Mouse (Mus musculus) lung, embryonic 16.5 days (tissue): ENCODE data around the gene Gpam. TPM values are rescaled to one million over a fixed set of nuclear protein-coding genes. Genes with fewer than 3 reads are reported as not detected.
"Not testable (repeated sequence)": the region's sequence is repeated elsewhere in the genome, so short reads cannot be mapped to it uniquely, and the experiment has no call there.

ENCODE experiments used
- ATAC-seq: fragments of 200-750 bp; cut with Nextera tagmentation; 2 replicates; pipeline ENCODE4 v1.8.0; 2017; ENCODE audit warnings: low read depth, mild to moderate bottlenecking, moderate library complexity
- H3K27ac ChIP-seq: fragments of 300-500 bp; sonication (generic); 2 replicates; pipeline ENCODE4 v1.5.1; 2014; ENCODE audit warnings: mild to moderate bottlenecking, control low read depth, low read length
- H3K27me3 ChIP-seq: fragments of 300-500 bp; sonication (generic); 2 replicates; pipeline ENCODE4 v1.6.1; 2014; ENCODE audit warnings: low read depth, low read length, mixed read lengths; ENCODE audit not compliant: control insufficient read depth, insufficient read depth
- H3K36me3 ChIP-seq: fragments of 300-500 bp; sonication (generic); 2 replicates; pipeline ENCODE4 v1.6.1; 2014; ENCODE audit warnings: low read length; ENCODE audit not compliant: control insufficient read depth, insufficient read depth
- H3K4me1 ChIP-seq: fragments of 300-500 bp; sonication (generic); replicated peaks from 2 replicates; pipeline ENCODE4 v1.6.1; 2014; ENCODE audit warnings: low read length, mixed read lengths; ENCODE audit not compliant: control insufficient read depth, insufficient read depth
- H3K4me2 ChIP-seq: fragments of 300-500 bp; sonication (generic); 2 replicates; pipeline ENCODE4 v1.6.1; 2014; ENCODE audit warnings: low read depth, low read length, control low read depth
- H3K4me3 ChIP-seq: fragments of 300-500 bp; sonication (generic); 2 replicates; pipeline ENCODE4 v1.5.1; 2014; ENCODE audit warnings: mild to moderate bottlenecking, low read length, control low read depth
- H3K9ac ChIP-seq: fragments of 300-500 bp; sonication (generic); 2 replicates; pipeline ENCODE4 v1.6.1; 2014; ENCODE audit warnings: low read length, control low read depth
- H3K9me3 ChIP-seq: fragments of 300-500 bp; sonication (generic); 2 replicates; pipeline ENCODE4 v1.6.1; 2016; ENCODE audit warnings: low read length; ENCODE audit not compliant: control insufficient read depth
- WGBS: fragments of 180-500 bp; shearing (Covaris S2); extraction: QIAGEN DNeasy Blood & Tissue Kit; methylation state at CpG from one replicate; pipeline ENCODE4 v1.1.7; 2014; 5-methylcytosine and 5-hydroxymethylcytosine counted together
- polyA plus RNA-seq: library from polyadenylated mRNA; unstranded; fragments of >200 nt; fragmentation: Nextera tagmentation; extraction: Ambion mirVana; gene quantifications from 2 replicates; pipeline ENCODE4 v1.2.1, GENCODE M21; 2015

Gpam gene
- polyA plus RNA-seq, 1 experiment from 2014 or later = 37.7 TPM

DNA sequence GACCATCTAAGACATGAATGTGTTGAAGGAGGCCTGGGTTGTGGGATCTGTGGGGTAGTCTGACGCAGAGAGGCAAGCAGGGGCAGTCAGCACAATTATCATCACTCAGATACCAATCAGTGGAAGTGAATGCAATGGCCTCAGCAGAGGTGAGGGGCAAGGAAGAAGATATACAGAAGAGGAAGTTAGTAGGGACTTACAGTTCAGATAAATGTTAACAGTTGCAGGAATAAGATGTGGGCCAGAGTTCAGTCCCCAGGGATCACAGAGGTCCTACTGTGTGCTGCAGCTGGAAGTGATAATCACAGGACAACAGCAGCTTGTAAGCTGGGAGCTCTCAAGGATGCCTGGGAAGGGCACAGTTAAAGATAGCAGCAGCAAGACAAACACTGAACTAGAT lies 37.1 kb upstream of the Gpam start:
- Histone ChIP-seq H3K4me3 (no peak overlapping the region), H3K4me2 (no peak overlapping the region), H3K4me1 (peaks cover 16% of the 10 kb centered on the region), H3K9ac (no peak overlapping the region), H3K36me3 (no peaks in the 10 kb centered on the region), H3K27me3 (no peaks in the 10 kb centered on the region), H3K27ac (no peak overlapping the region), H3K9me3 (no peaks in the 10 kb centered on the region)
- no peak for ATAC-seq
- 81% methylated on average over 1 of the region's 1 CpGs for WGBS

DNA sequence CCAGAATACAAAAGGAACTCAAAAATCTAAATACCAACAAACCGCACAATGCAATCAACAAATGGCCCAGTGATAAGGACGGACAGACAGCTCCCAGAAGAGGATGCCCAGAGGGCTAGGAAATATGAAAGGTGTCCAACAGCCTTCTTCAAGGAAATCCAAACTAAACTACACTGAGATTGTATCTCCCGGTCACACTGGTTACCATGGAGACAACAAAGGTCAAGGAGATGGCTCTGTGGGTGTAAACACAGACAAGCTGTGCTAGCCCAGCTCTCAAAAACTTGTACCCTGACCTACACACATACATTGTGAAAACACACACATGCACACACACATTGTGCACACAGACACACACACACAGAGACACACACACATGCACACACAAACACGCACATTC lies 35.2 kb upstream of the Gpam start:
- WGBS = 55% methylated on average over 4 of the region's 4 CpGs
- no peak overlapping the region for H3K9ac ChIP-seq
- no peaks in the 10 kb centered on the region for H3K27me3 ChIP-seq
- no peak overlapping the region for H3K4me2 ChIP-seq
- H3K4me1 ChIP-seq = peaks cover 4% of the 10 kb centered on the region; the same call in 1 of the 2 replicates
- no peaks in the 10 kb centered on the region for H3K36me3 ChIP-seq
- H3K9me3 ChIP-seq = no peaks in the 10 kb centered on the region
- no peak for ATAC-seq
- H3K27ac ChIP-seq = no peak overlapping the region
- H3K4me3 ChIP-seq = no peak overlapping the region

DNA sequence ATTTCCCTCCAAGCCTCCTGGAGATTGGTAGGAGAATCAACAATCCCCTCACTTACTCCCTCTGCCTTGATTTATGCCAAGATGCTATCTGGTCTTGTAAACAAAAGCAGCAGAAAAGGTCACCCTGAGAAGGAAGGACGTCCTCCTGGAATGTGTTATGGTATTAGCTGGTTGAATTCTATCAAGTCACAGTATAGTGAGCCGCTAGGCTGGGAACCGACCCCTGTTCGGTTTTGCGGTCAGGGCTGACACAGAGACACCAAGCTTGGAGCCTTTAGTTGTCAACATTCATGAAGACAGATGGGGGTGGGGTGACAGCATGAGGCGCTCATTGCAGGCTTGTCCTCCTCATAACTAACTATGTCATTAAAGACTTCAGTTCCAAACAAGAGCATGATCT lies 32.8 kb upstream of the Gpam start:
- WGBS = 33% methylated on average over 6 of the region's 6 CpGs
- no peaks in the 10 kb centered on the region for H3K36me3 ChIP-seq
- H3K9me3 ChIP-seq = no peaks in the 10 kb centered on the region
- no peaks in the 10 kb centered on the region for H3K27me3 ChIP-seq
- no peak overlapping the region for H3K27ac ChIP-seq
- ATAC-seq = peak; percentile 32; the same call in 1 of the 2 replicates
- H3K4me3 ChIP-seq = no peak overlapping the region
- H3K9ac ChIP-seq = no peak overlapping the region
- peaks cover 3% of the 10 kb centered on the region; the same call in 1 of the 2 replicates for H3K4me1 ChIP-seq
- H3K4me2 ChIP-seq = no peak overlapping the region

DNA sequence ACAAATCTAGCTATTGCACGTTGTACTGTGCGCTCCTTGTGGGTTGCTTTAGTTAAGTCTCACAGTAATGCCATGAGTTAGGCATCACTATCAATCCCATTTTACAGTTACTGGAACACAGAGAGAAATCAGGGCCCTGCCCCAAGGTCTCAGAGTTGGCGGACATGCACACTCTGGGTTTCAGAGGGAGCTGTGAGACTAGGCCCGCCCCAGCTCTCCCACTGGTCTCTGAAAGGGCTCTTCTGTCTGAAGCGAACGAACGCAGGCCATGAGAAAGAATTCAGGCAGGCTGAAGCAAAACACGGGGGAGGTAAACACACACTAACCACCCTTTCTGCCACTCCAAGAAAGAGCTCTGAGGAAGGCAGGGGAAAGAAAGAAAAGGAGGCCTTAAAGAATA lies 31.6 kb upstream of the Gpam start:
- peak; percentile 45; the same call in 1 of the 2 replicates for ATAC-seq
- Histone ChIP-seq H3K4me2 (no peak overlapping the region), H3K9me3 (no peaks in the 10 kb centered on the region), H3K27ac (no peak overlapping the region), H3K36me3 (no peaks in the 10 kb centered on the region), H3K4me1 (peaks cover 3% of the 10 kb centered on the region; the same call in 1 of the 2 replicates), H3K4me3 (no peak overlapping the region), H3K9ac (no peak overlapping the region), H3K27me3 (no peaks in the 10 kb centered on the region)
- 55% methylated on average over 8 of the region's 8 CpGs for WGBS

DNA sequence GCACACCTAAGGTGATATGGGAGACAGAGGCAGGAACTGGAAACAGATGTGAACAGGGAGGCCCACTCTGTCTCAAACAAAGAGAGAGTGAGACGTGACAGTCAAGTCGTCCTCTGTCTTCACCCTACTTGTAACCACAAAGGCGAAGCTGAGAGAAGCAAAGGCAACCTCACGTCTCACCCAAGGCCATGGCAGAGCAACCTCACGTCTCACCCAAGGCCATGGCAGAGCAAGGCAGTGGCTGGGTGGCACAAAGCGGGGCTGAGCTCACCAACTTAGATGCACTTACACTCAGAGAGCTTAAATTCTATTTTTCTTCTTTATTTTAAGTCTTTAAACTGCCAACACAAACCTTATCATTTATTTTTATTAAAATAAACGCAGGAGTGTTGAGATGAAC lies 30.0 kb upstream of the Gpam start:
- WGBS = 80% methylated on average over 7 of the region's 7 CpGs

DNA sequence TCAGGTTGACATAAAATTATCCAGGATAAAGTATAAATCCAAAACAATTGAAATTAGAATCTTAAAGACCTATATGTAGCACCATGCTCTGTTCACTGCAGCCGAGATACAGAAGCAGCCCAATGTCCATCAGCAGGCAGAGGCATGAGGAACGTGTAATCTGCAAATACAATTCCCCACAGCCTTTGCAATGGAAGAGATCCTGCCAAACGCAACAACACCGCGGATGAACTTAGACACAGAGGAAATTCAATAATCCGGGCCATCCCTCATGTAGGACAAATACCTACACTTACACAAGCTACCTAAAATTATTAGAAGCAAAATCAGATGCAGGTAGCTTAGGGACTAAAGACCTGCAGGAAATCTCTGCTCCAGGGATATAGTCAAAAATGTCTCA lies 25.9 kb upstream of the Gpam start:
- Histone ChIP-seq H3K27me3 (no peaks in the 10 kb centered on the region), H3K9me3 (no peaks in the 10 kb centered on the region), H3K4me2 (no peak overlapping the region), H3K9ac (no peak overlapping the region), H3K27ac (no peak overlapping the region), H3K4me3 (no peak overlapping the region), H3K36me3 (no peaks in the 10 kb centered on the region), H3K4me1 (no peaks in the 10 kb centered on the region)
- WGBS = 84% methylated on average over 6 of the region's 6 CpGs
- no peak for ATAC-seq

More for the DNA sequence above, 30.0 kb upstream of the Gpam start:
- Histone ChIP-seq H3K4me3 (no peak overlapping the region), H3K27ac (no peak overlapping the region), H3K36me3 (no peaks in the 10 kb centered on the region), H3K4me2 (no peak overlapping the region), H3K9me3 (no peaks in the 10 kb centered on the region), H3K27me3 (no peaks in the 10 kb centered on the region), H3K4me1 (peaks cover 3% of the 10 kb centered on the region; the same call in 1 of the 2 replicates), H3K9ac (no peak overlapping the region)
- no peak for ATAC-seq

DNA sequence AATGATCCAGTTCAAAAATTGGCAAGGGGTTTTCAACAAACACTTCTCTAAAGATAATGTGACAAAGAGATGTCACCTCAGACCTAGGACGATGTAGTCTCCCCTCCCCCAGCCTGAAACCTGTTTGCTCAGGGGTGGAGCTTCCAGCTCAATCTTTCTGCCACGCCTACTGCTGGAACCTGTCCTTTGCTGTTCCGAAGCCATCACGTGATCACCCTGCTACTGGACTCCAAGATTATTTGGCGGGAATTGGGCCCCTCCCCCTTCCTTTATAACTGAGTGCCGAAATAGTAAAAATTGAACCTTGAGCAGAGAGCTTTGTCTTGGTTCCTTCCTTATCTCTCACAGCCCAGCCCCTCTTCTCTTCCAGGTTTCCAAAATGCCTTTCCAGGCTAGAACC lies 25.2 kb upstream of the Gpam start:
- not testable (repeated sequence) for H3K4me2 ChIP-seq, H3K9me3 ChIP-seq, H3K36me3 ChIP-seq, H3K9ac ChIP-seq, H3K27ac ChIP-seq, H3K4me3 ChIP-seq, ATAC-seq, H3K27me3 ChIP-seq, H3K4me1 ChIP-seq
- 48% methylated on average over 5 of the region's 6 CpGs for WGBS

DNA sequence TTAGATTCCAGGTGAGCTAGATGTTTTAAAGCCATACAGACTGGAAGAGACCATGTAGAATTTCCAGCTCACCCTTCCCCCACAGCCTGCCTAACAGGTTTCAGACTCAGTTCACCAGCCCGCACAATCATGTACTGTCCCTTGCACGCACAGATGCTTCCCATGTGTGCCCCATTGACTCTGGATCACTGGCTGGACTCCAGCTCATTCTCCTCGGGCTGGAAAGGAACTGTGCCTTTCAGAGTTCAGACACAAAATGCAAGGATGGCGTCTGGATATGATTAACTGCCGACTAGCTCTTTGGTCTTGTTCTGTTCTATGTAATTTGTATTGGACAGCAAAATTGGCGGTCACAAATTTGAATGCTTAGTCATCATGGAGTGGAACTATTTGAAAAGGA lies 22.6 kb upstream of the Gpam start:
- H3K9me3 ChIP-seq = no peaks in the 10 kb centered on the region
- WGBS = 68% methylated on average over 6 of the region's 6 CpGs
- H3K4me1 ChIP-seq = peaks cover 10% of the 10 kb centered on the region; the same call in 1 of the 2 replicates
- no peak overlapping the region for H3K4me3 ChIP-seq
- no peak overlapping the region for H3K4me2 ChIP-seq
- no peaks in the 10 kb centered on the region for H3K36me3 ChIP-seq
- ATAC-seq = no peak
- no peak overlapping the region for H3K27ac ChIP-seq
- H3K9ac ChIP-seq = no peak overlapping the region
- no peaks in the 10 kb centered on the region for H3K27me3 ChIP-seq

DNA sequence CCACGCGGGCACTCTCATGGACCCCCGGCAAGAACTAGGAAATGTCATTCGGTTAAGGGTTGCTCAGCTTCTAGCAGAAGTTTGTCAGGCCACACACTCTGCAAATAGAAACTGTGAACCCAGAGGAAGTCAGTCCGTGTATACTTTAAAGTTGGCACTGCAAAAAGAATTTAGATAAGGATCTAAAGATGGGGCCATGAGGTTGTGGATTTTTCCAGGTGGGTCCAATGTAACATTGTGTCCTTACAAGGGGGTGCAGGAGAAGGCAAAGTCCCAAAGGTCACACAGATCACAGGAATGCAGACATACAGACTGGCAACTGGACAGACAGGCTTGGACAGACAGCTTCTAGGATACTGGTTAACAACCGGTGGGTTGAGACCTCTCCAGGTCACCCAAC lies 21.1 kb upstream of the Gpam start:
- Histone ChIP-seq H3K4me3 (no peak overlapping the region), H3K27ac (no peak overlapping the region), H3K4me2 (no peak overlapping the region), H3K4me1 (peaks cover 19% of the 10 kb centered on the region; the same call in 1 of the 2 replicates), H3K36me3 (no peaks in the 10 kb centered on the region), H3K27me3 (no peaks in the 10 kb centered on the region), H3K9ac (no peak overlapping the region), H3K9me3 (no peaks in the 10 kb centered on the region)
- WGBS = 44% methylated on average over 6 of the region's 6 CpGs
- no peak for ATAC-seq

DNA sequence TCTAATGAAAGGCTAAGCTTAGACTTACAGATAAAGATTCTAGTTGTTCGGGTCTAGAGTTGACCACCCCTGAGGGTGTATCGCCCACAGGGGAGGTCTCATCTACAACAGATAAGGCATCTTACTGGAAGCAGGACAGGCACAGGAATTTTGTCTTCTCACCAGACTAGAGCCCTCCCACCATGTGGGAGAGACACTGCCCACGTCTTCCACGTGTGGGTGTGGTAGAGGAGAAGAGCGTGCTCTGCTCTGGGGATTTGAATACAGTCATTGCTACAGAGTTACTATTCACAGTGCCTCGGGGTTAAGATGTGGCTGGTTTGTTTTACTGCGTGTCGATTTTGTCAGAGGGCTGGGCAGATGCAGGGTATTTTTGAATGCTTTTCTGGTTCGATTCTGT lies 20.5 kb upstream of the Gpam start:
- WGBS = 58% methylated on average over 9 of the region's 9 CpGs
- H3K27me3 ChIP-seq = no peaks in the 10 kb centered on the region
- H3K9me3 ChIP-seq = no peaks in the 10 kb centered on the region
- no peaks in the 10 kb centered on the region for H3K36me3 ChIP-seq
- H3K4me3 ChIP-seq = no peak overlapping the region
- ATAC-seq = no peak
- no peak overlapping the region for H3K27ac ChIP-seq
- H3K9ac ChIP-seq = no peak overlapping the region
- H3K4me1 ChIP-seq = peaks cover 19% of the 10 kb centered on the region; the same call in 1 of the 2 replicates
- H3K4me2 ChIP-seq = no peak overlapping the region
